Mouse (Mus musculus): Measurements from ENCODE around the gene Caly.

Caly gene

GRCm38 (mm10) chr7:140090601-140091000 lies 8.3 kb upstream of the Caly start:
- no peak for DNase-seq (ENCODE audit: low read depth in 1 of 2, low spot score in 2 of 2)

GRCm38 (mm10) chr7:140081408-140082241 lies 723 bp downstream of the Caly start:
- DNase-seq (ENCODE audit: low read depth in 1 of 2, low spot score in 2 of 2) = no peak

GRCm38 (mm10) chr7:140080503-140081156 lies 1.7 kb downstream of the Caly start:
- DNase-seq (ENCODE audit: low read depth in 1 of 2, low spot score in 2 of 2) = peak in 1 of 2 experiments; percentile 31

- DNase-seq (ENCODE audit: low read depth in 1 of 2, low spot score in 2 of 2) = peak in 1 of 2 experiments; percentile 40
Measured at GRCm38 (mm10) chr7:140078711-140079110, 3.6 kb downstream of the Caly start.

- DNase-seq (ENCODE audit: low read depth in 1 of 2, low spot score in 2 of 2) = no peak
Measured at GRCm38 (mm10) chr7:140077698-140078097, 4.7 kb downstream of the Caly start.

- no peak for DNase-seq (ENCODE audit: low read depth in 1 of 2, low spot score in 2 of 2)
Measured at GRCm38 (mm10) chr7:140070042-140070711, 12.2 kb downstream of the Caly start.

- no peak for DNase-seq (ENCODE audit: low read depth in 1 of 2, low spot score in 2 of 2)
Measured at GRCm38 (mm10) chr7:140067397-140067796, 15.0 kb downstream of the Caly start.

GRCm38 (mm10) chr7:140063092-140063491 lies 19.3 kb downstream of the Caly start:
- DNase-seq (ENCODE audit: low read depth in 1 of 2, low spot score in 2 of 2) = peak in 1 of 2 experiments; percentile 27

- DNase-seq (ENCODE audit: low read depth in 1 of 2, low spot score in 2 of 2) = no peak
Measured at GRCm38 (mm10) chr7:140062307-140062706, 20.0 kb downstream of the Caly start.

- DNase-seq (ENCODE audit: low read depth in 1 of 2, low spot score in 2 of 2) = no peak
Measured at GRCm38 (mm10) chr7:140061832-140062130, 20.6 kb downstream of the Caly start.

- no peak for DNase-seq (ENCODE audit: low read depth in 1 of 2, low spot score in 2 of 2)
Measured at GRCm38 (mm10) chr7:140060936-140061831, 21.2 kb downstream of the Caly start.

GRCm38 (mm10) chr7:140059601-140060000 lies 22.7 kb downstream of the Caly start:
- no peak for DNase-seq (ENCODE audit: low read depth in 1 of 2, low spot score in 2 of 2)

- DNase-seq (ENCODE audit: low read depth in 1 of 2, low spot score in 2 of 2) = no peak
Measured at GRCm38 (mm10) chr7:140058528-140058927, 23.8 kb downstream of the Caly start.

- no peak for DNase-seq (ENCODE audit: low read depth in 1 of 2, low spot score in 2 of 2)
Measured at GRCm38 (mm10) chr7:140057413-140058407, 24.6 kb downstream of the Caly start.

- DNase-seq (ENCODE audit: low read depth in 1 of 2, low spot score in 2 of 2) = no peak
Measured at GRCm38 (mm10) chr7:140054124-140054523, 28.2 kb downstream of the Caly start.

- no peak for DNase-seq (ENCODE audit: low read depth in 1 of 2, low spot score in 2 of 2)
Measured at GRCm38 (mm10) chr7:140049115-140049689, 33.1 kb downstream of the Caly start.

GRCm38 (mm10) chr7:140048361-140049114 lies 33.8 kb downstream of the Caly start, which contains the start of gene Msx3:
Gene Msx3 (minus strand): TSS chr7:140049089.
- DNase-seq (ENCODE audit: low read depth in 1 of 2, low spot score in 2 of 2) = no peak

- DNase-seq (ENCODE audit: low read depth in 1 of 2, low spot score in 2 of 2) = no peak
Measured at GRCm38 (mm10) chr7:140047811-140048311, 34.5 kb downstream of the Caly start.

All from monocyte, adult 2 months (primary cell).